Mouse (Mus musculus): ENCODE data around the gene BC051019.

DNA sequence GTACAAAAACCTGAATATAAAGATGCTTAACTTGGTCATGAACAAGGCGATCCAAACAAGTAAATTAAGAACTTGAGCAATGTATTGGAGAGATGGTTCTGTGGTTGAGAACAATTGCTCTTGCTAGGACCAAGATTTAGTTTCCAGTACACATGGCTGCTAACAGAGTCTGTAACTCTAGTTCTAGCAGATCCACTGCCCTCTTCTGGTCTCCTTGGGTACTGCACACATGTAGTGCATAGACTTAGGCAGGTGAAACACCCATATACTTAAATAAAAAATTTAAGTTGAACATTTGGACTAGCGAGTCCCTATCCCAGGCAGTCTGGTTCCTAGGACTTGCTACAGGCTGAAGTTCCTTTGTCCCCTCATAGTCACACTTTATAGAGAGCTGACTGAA, 1.0 kb downstream of the BC051019 start:
- no peak for TF ChIP-seq GATA1 (IDR thresholded peaks at IDR 0.05; ENCODE audit: low read length)
- TF ChIP-seq TAL1 (IDR thresholded peaks at IDR 0.05; ENCODE audit: low read length), result no peak

Measured in erythroblast, embryonic 14.5 days (primary cell).